Mouse (Mus musculus): Measurements from ENCODE around the gene Sel1l3. TPM values are rescaled to one million over a fixed set of nuclear protein-coding genes. Genes with fewer than 3 reads are reported as not detected.
A peak's percentile ranks its signal among the peaks of the same experiment; 100 is the strongest.

The Sel1l3 gene
- polyA plus RNA-seq, 1 experiment from 2014 or later: 4.0 TPM

DNA sequence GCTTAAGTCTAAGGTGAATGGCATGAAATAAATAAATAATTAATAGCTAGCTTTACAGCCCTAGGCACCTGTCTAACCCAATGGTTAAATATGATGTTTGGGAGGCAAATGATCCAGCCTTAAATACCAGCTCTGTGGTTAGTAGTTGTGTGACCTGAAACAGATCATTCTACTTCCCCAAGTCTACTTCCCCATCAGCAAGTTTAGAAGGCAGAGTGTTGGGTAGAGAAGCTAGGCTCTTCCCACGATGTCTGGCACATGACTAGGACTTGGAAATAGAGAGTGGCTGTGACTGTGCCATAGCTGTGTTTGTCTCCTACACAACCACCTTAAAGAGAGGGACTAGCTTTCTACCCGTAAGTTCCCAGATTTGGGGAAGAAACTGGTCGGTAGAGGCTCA, 18.9 kb downstream of the Sel1l3 start:
- H3K27me3 ChIP-seq: no peaks in the 10 kb centered on the region
- no peak for ATAC-seq (ENCODE audit: insufficient number of reproducible peaks, low FRiP score, low TSS enrichment, low read depth)
- H3K4me2 ChIP-seq (replicated peaks): no peak overlapping the region
- no peaks in the 10 kb centered on the region for H3K9me3 ChIP-seq (replicated peaks)
- no peaks in the 10 kb centered on the region for H3K36me3 ChIP-seq
- no peak overlapping the region for H3K9ac ChIP-seq
- 87% methylated on average over 3 of the region's 3 CpGs for WGBS
- no peak overlapping the region for H3K27ac ChIP-seq (replicated peaks)
- H3K4me3 ChIP-seq (replicated peaks): no peak overlapping the region
- H3K4me1 ChIP-seq: no peaks in the 10 kb centered on the region

DNA sequence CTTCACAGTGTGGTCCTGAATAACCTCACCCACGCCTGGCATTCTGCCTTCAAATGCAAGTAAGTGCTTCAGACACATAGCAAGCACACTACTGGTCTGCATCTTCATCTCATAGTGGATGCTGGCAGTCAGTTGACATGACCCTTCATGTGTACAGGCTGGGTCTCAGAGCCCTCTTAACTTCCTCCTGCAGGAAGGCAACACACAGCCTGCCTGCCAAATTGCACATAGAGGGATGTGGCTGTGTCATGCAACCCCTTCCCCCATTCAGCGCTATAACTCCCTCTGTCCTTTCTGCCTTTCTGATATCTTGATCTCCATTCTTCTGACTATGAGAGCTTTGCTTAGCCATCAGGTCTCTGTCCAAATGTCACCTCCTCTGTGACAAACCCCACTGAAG, 19.3 kb downstream of the Sel1l3 start:
- ATAC-seq (ENCODE audit: insufficient number of reproducible peaks, low FRiP score, low TSS enrichment, low read depth): no peak

GRCm38 (mm10) chr5:53193092-53194030, 20.4 kb downstream of the Sel1l3 start:
- no peak overlapping the region for H3K9ac ChIP-seq
- H3K27me3 ChIP-seq: no peaks in the 10 kb centered on the region
- H3K4me3 ChIP-seq (replicated peaks): no peak overlapping the region
- no peak overlapping the region for H3K27ac ChIP-seq (replicated peaks)
- H3K9me3 ChIP-seq (replicated peaks): no peaks in the 10 kb centered on the region
- ATAC-seq (ENCODE audit: insufficient number of reproducible peaks, low FRiP score, low TSS enrichment, low read depth): no peak
- H3K4me2 ChIP-seq (replicated peaks): no peak overlapping the region
- H3K4me1 ChIP-seq: no peaks in the 10 kb centered on the region
- H3K36me3 ChIP-seq: no peaks in the 10 kb centered on the region
- WGBS: 70% methylated on average over 13 of the region's 13 CpGs

More for the DNA sequence above, 19.3 kb downstream of the Sel1l3 start:
- Histone ChIP-seq H3K4me2 (replicated peaks) (no peak overlapping the region), H3K27ac (replicated peaks) (no peak overlapping the region), H3K36me3 (no peaks in the 10 kb centered on the region), H3K4me3 (replicated peaks) (no peak overlapping the region), H3K27me3 (no peaks in the 10 kb centered on the region), H3K9ac (no peak overlapping the region), H3K9me3 (replicated peaks) (no peaks in the 10 kb centered on the region), H3K4me1 (no peaks in the 10 kb centered on the region)
- WGBS: 76% methylated on average over 2 of the region's 2 CpGs

- Histone ChIP-seq H3K4me1 (no peaks in the 10 kb centered on the region), H3K4me2 (replicated peaks) (no peak overlapping the region), H3K9ac (no peak overlapping the region), H3K27ac (replicated peaks) (no peak overlapping the region), H3K9me3 (replicated peaks) (no peaks in the 10 kb centered on the region), H3K36me3 (no peaks in the 10 kb centered on the region), H3K4me3 (replicated peaks) (no peak overlapping the region), H3K27me3 (no peaks in the 10 kb centered on the region)
- WGBS: 81% methylated on average over 2 of the region's 2 CpGs
- no peak for ATAC-seq (ENCODE audit: insufficient number of reproducible peaks, low FRiP score, low TSS enrichment, low read depth)
These were observed 25.1 kb downstream of the Sel1l3 start for GRCm38 (mm10) chr5:53188608-53189007.

DNA sequence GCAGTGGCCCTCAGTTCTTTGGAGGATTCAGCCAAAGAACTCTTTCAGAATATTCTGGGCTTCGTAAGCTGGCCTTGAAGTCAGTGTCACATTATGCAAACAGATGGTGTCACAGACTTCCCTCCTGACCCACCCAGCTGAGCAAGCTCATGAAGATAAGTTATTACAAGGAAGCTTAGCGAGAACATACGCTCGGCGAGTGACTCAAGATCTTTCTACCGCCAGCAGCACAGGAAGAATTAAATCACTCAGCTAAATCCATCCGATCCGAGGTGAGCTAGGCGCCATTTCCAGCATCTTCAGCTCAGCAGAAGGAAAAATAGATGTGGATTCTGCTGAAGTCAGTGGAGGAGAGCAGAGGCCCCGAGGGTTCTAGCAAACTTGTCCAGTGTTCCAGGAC, 26.5 kb downstream of the Sel1l3 start:
- Histone ChIP-seq H3K36me3 (no peaks in the 10 kb centered on the region), H3K27ac (replicated peaks) (no peak overlapping the region), H3K4me3 (replicated peaks) (no peak overlapping the region), H3K4me1 (no peaks in the 10 kb centered on the region), H3K9me3 (replicated peaks) (no peaks in the 10 kb centered on the region), H3K4me2 (replicated peaks) (no peak overlapping the region), H3K27me3 (no peaks in the 10 kb centered on the region), H3K9ac (no peak overlapping the region)
- no peak for ATAC-seq (ENCODE audit: insufficient number of reproducible peaks, low FRiP score, low TSS enrichment, low read depth)
- 73% methylated on average over 10 of the region's 10 CpGs for WGBS

GRCm38 (mm10) chr5:53185803-53186202, 27.9 kb downstream of the Sel1l3 start:
- Histone ChIP-seq H3K9ac (no peak overlapping the region), H3K27ac (replicated peaks) (no peak overlapping the region), H3K9me3 (replicated peaks) (no peaks in the 10 kb centered on the region), H3K4me3 (replicated peaks) (no peak overlapping the region), H3K4me1 (no peaks in the 10 kb centered on the region), H3K4me2 (replicated peaks) (no peak overlapping the region), H3K27me3 (no peaks in the 10 kb centered on the region), H3K36me3 (no peaks in the 10 kb centered on the region)
- 70% methylated on average over 11 of the region's 11 CpGs for WGBS
- ATAC-seq (ENCODE audit: insufficient number of reproducible peaks, low FRiP score, low TSS enrichment, low read depth): peak; percentile 65; the same call in 1 of the 2 replicates

DNA sequence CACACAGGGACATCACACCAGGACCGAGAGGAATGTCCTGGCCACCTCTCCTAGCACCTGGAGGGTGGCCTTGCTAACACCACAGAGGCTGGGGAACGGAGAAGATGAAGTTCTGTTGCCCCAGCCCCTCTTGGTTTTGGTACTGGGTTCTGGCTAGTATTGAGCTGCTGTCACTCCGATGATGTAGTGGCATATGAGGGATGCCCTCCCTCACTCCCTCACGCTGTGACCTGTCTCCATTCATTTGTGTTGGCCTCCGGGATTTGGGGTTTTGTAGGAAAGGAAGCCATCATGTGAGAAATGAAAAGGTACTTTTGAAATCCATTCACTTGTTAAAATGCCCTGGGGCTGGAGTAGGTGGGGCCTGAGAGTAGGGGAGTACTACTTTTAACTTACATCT, 33.8 kb downstream of the Sel1l3 start:
- H3K4me2 ChIP-seq (replicated peaks): no peak overlapping the region
- H3K9me3 ChIP-seq (replicated peaks): no peaks in the 10 kb centered on the region
- 86% methylated on average over 5 of the region's 5 CpGs for WGBS
- no peak for ATAC-seq (ENCODE audit: insufficient number of reproducible peaks, low FRiP score, low TSS enrichment, low read depth)
- H3K4me1 ChIP-seq: no peaks in the 10 kb centered on the region
- no peak overlapping the region for H3K4me3 ChIP-seq (replicated peaks)
- H3K9ac ChIP-seq: no peak overlapping the region
- no peaks in the 10 kb centered on the region for H3K27me3 ChIP-seq
- H3K36me3 ChIP-seq: no peaks in the 10 kb centered on the region
- no peak overlapping the region for H3K27ac ChIP-seq (replicated peaks)

GRCm38 (mm10) chr5:53176703-53177102, 37.0 kb downstream of the Sel1l3 start:
- Histone ChIP-seq H3K27me3 (no peaks in the 10 kb centered on the region), H3K27ac (replicated peaks) (no peak overlapping the region), H3K36me3 (no peaks in the 10 kb centered on the region), H3K9ac (no peak overlapping the region), H3K4me1 (no peaks in the 10 kb centered on the region), H3K4me2 (replicated peaks) (no peak overlapping the region), H3K9me3 (replicated peaks) (no peaks in the 10 kb centered on the region), H3K4me3 (replicated peaks) (no peak overlapping the region)
- 49% methylated on average over 6 of the region's 6 CpGs for WGBS
- ATAC-seq (ENCODE audit: insufficient number of reproducible peaks, low FRiP score, low TSS enrichment, low read depth): no peak

- H3K9ac ChIP-seq: no peak overlapping the region
- H3K27ac ChIP-seq (replicated peaks): no peak overlapping the region
- no peak for ATAC-seq (ENCODE audit: insufficient number of reproducible peaks, low FRiP score, low TSS enrichment, low read depth)
- no peaks in the 10 kb centered on the region for H3K4me1 ChIP-seq
- no peaks in the 10 kb centered on the region for H3K36me3 ChIP-seq
- H3K27me3 ChIP-seq: no peaks in the 10 kb centered on the region
- H3K4me2 ChIP-seq (replicated peaks): no peak overlapping the region
- no peaks in the 10 kb centered on the region for H3K9me3 ChIP-seq (replicated peaks)
- no peak overlapping the region for H3K4me3 ChIP-seq (replicated peaks)
- WGBS: 42% methylated on average over 2 of the region's 4 CpGs
These were observed 37.7 kb downstream of the Sel1l3 start for GRCm38 (mm10) chr5:53176075-53176474.

- no peak overlapping the region for H3K27ac ChIP-seq (replicated peaks)
- ATAC-seq (ENCODE audit: insufficient number of reproducible peaks, low FRiP score, low TSS enrichment, low read depth): no peak
- 72% methylated on average over 3 of the region's 3 CpGs for WGBS
- no peaks in the 10 kb centered on the region for H3K9me3 ChIP-seq (replicated peaks)
- no peak overlapping the region for H3K4me3 ChIP-seq (replicated peaks)
- H3K36me3 ChIP-seq: no peaks in the 10 kb centered on the region
- no peak overlapping the region for H3K9ac ChIP-seq
- no peak overlapping the region for H3K4me2 ChIP-seq (replicated peaks)
- H3K27me3 ChIP-seq: no peaks in the 10 kb centered on the region
- H3K4me1 ChIP-seq: no peaks in the 10 kb centered on the region
These were observed 38.5 kb downstream of the Sel1l3 start for GRCm38 (mm10) chr5:53175195-53175594.

GRCm38 (mm10) chr5:53174461-53174860, 39.3 kb downstream of the Sel1l3 start:
- H3K36me3 ChIP-seq: no peaks in the 10 kb centered on the region
- H3K4me1 ChIP-seq: no peaks in the 10 kb centered on the region
- H3K9me3 ChIP-seq (replicated peaks): no peaks in the 10 kb centered on the region
- H3K27me3 ChIP-seq: no peaks in the 10 kb centered on the region
- H3K27ac ChIP-seq (replicated peaks): no peak overlapping the region
- H3K4me3 ChIP-seq (replicated peaks): no peak overlapping the region
- no peak for ATAC-seq (ENCODE audit: insufficient number of reproducible peaks, low FRiP score, low TSS enrichment, low read depth)
- 83% methylated on average over 12 of the region's 12 CpGs for WGBS
- H3K4me2 ChIP-seq (replicated peaks): no peak overlapping the region
- no peak overlapping the region for H3K9ac ChIP-seq

- 70% methylated on average over 7 of the region's 7 CpGs for WGBS
- Histone ChIP-seq H3K9me3 (replicated peaks) (no peaks in the 10 kb centered on the region), H3K36me3 (no peaks in the 10 kb centered on the region), H3K4me1 (no peaks in the 10 kb centered on the region), H3K4me2 (replicated peaks) (no peak overlapping the region), H3K27ac (replicated peaks) (no peak overlapping the region), H3K27me3 (no peaks in the 10 kb centered on the region), H3K9ac (no peak overlapping the region), H3K4me3 (replicated peaks) (no peak overlapping the region)
- ATAC-seq (ENCODE audit: insufficient number of reproducible peaks, low FRiP score, low TSS enrichment, low read depth): no peak
These were observed 40.8 kb downstream of the Sel1l3 start for GRCm38 (mm10) chr5:53172908-53173307.
